Mouse (Mus musculus): ENCODE data around the gene Zkscan6.

The Zkscan6 gene

DNA sequence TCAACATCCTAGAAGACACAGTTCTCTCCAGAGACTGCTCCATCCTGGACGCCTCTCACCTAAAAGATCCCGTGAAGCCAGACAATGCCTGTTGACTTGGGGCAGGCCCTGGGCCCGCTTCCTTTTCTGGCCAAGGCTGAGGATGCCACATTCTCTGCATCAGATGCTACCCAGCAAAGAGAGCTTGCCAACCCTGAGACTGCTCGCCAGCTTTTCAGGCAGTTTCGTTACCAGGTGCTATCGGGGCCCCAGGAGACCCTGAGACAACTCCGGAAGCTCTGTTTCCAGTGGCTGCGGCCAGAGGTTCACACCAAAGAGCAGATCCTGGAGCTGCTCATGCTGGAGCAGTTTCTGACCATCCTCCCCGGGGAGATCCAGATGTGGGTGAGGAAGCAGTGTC is 7.4 kb downstream of the Zkscan6 start:
- DNase-seq: no peak

GRCm38 (mm10) chr11:65816237-65816636 is 9.3 kb downstream of the Zkscan6 start:
- no peak for DNase-seq

GRCm38 (mm10) chr11:65818193-65818592 is 11.2 kb downstream of the Zkscan6 start:
- DNase-seq: no peak

DNA sequence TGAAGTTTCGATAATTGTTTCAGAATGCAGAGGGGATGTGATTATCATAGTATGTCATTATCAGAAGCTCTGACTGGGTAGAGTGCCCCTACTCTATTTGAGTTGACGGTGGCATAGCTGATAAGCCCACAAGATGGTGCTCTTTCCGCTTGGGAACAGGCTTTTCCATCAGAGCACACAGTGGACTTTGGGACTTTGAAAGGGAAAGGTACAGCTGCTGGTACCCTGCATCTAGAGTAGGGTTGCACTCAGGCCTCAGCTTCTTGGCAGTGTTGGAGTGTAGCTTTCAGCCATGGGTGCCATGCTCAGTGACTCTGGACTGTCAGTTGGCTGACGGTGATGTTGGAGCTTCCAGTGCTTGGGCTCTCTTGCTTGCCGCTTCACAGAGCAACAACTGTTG is 13.3 kb downstream of the Zkscan6 start:
- DNase-seq: peak; percentile 12 to 28

GRCm38 (mm10) chr11:65820877-65821276 is 13.9 kb downstream of the Zkscan6 start:
- peak; percentile 88 to 90 for DNase-seq

- peak; percentile 26 to 44 for DNase-seq
Observed at GRCm38 (mm10) chr11:65824556-65824955, 17.6 kb downstream of the Zkscan6 start.

GRCm38 (mm10) chr11:65838999-65839398 is 32.0 kb downstream of the Zkscan6 start:
- peak; percentile 33 to 43 for DNase-seq

GRCm38 (mm10) chr11:65846446-65846845 is 39.5 kb downstream of the Zkscan6 start:
- DNase-seq: no peak

- peak; percentile 46 to 47 for DNase-seq
Observed at GRCm38 (mm10) chr11:65852066-65852465, 45.1 kb downstream of the Zkscan6 start.

- no peak for DNase-seq
Observed at GRCm38 (mm10) chr11:65861476-65861875, 54.5 kb downstream of the Zkscan6 start.

- DNase-seq: no peak
Observed at GRCm38 (mm10) chr11:65877146-65877775, 70.3 kb downstream of the Zkscan6 start.
